Mouse (Mus musculus) megakaryocyte progenitor cell, adult 5-6 weeks (primary cell): ENCODE measurements at regions not wholly inside any gene's neighbourhood (a gene's known extent, or its start where the extent isn't known, plus 50 kb on each side); places are given as distances from the start of the nearest gene placed in this dataset.

ENCODE experiments used
- ATAC-seq: replicated peaks from 2 replicates; pipeline ENCODE4 v1.8.0; 2016; ENCODE audit warnings: mild to moderate bottlenecking, moderate TSS enrichment, inconsistent platforms; ENCODE audit not compliant: poor library complexity

GRCm38 (mm10) chr7:72589241-72589668 is 282.8 kb upstream of the Mctp2 start:
- no peak for ATAC-seq

- ATAC-seq, result no peak
Measured at GRCm38 (mm10) chr7:72590351-72591115, 284.1 kb upstream of the Mctp2 start.

GRCm38 (mm10) chr7:72592110-72592509 is 285.7 kb upstream of the Mctp2 start:
- no peak for ATAC-seq

GRCm38 (mm10) chr7:72592649-72593048 is 286.2 kb upstream of the Mctp2 start:
- ATAC-seq, result no peak

GRCm38 (mm10) chr7:72593259-72593658 is 286.9 kb upstream of the Mctp2 start:
- no peak for ATAC-seq

GRCm38 (mm10) chr7:72594741-72595140 is 288.3 kb upstream of the Mctp2 start:
- ATAC-seq, result no peak

- no peak for ATAC-seq
Measured at GRCm38 (mm10) chr7:72596985-72597384, 290.6 kb upstream of the Mctp2 start.

- no peak for ATAC-seq
Measured at GRCm38 (mm10) chr7:72601933-72602332, 295.5 kb upstream of the Mctp2 start.

- ATAC-seq, result no peak
Measured at GRCm38 (mm10) chr7:72609791-72610190, 303.4 kb upstream of the Mctp2 start.

GRCm38 (mm10) chr7:72615232-72615631 is 308.8 kb upstream of the Mctp2 start:
- ATAC-seq, result no peak

GRCm38 (mm10) chr7:72627369-72627768 is 321.0 kb upstream of the Mctp2 start:
- ATAC-seq, result no peak

- no peak for ATAC-seq
Measured at GRCm38 (mm10) chr7:72639566-72639965, 333.2 kb upstream of the Mctp2 start.

GRCm38 (mm10) chr7:72675018-72675417 is 368.6 kb upstream of the Mctp2 start:
- no peak for ATAC-seq

- ATAC-seq, result no peak
Measured at GRCm38 (mm10) chr7:72685803-72686202, 379.4 kb upstream of the Mctp2 start.

GRCm38 (mm10) chr7:72687356-72687755 is 380.9 kb upstream of the Mctp2 start:
- no peak for ATAC-seq

- ATAC-seq, result no peak
Measured at GRCm38 (mm10) chr7:72691396-72691795, 385.0 kb upstream of the Mctp2 start.

- no peak for ATAC-seq
Measured at GRCm38 (mm10) chr7:72691859-72692258, 385.5 kb upstream of the Mctp2 start.

- ATAC-seq, result no peak
Measured at GRCm38 (mm10) chr7:72696736-72697135, 390.3 kb upstream of the Mctp2 start.

GRCm38 (mm10) chr7:72703652-72704341 is 397.4 kb upstream of the Mctp2 start:
- ATAC-seq, result no peak

- no peak for ATAC-seq
Measured at GRCm38 (mm10) chr7:72711193-72712131, 405.1 kb upstream of the Mctp2 start.

GRCm38 (mm10) chr7:72715401-72715800 is 409.0 kb upstream of the Mctp2 start:
- no peak for ATAC-seq
